Mouse (Mus musculus) CH12.LX (cell line): ENCODE data around the gene Mphosph6. TPM values are rescaled to one million over a fixed set of nuclear protein-coding genes. Genes with fewer than 3 reads are reported as not detected.

ENCODE experiments used
- DNase-seq: peaks from one replicate; pipeline ENCODE4 v3.0.0-alpha.2; 2013; ENCODE audit errors: extremely low read depth
- H3K27ac ChIP-seq: 2 replicates; pipeline ENCODE4 v1.5.1; 2012; ENCODE audit warnings: low read depth, mild to moderate bottlenecking, control low read depth, moderate library complexity; ENCODE audit not compliant: insufficient read depth
- H3K27me3 ChIP-seq: replicated peaks from 2 replicates; pipeline ENCODE3; 2012; ENCODE audit warnings: inconsistent platforms
- H3K36me3 ChIP-seq, 2 experiments: replicated peaks in 1 of 2; 2 replicates each; pipeline versions ENCODE3 to v1.6.1; 2012; ENCODE audit warnings: inconsistent platforms in 1 of 2, low read length in 1 of 2, mild to moderate bottlenecking in 1 of 2, mixed read lengths in 1 of 2, moderate library complexity in 1 of 2; ENCODE audit not compliant: control insufficient read depth in 1 of 2, insufficient read depth in 1 of 2
- H3K4me1 ChIP-seq, 2 experiments: 2 replicates each; pipeline ENCODE4 v1.6.1; 2012; ENCODE audit warnings: inconsistent platforms in 1 of 2, moderate library complexity in 1 of 2; ENCODE audit not compliant: insufficient read depth in 2 of 2, control insufficient read depth in 1 of 2
- H3K4me2 ChIP-seq: 2 replicates; pipeline ENCODE4 v1.6.1; 2012; ENCODE audit warnings: low read depth, mild to moderate bottlenecking, control low read depth; ENCODE audit not compliant: poor library complexity, insufficient read depth, severe bottlenecking
- H3K4me3 ChIP-seq, 3 experiments: fragments of 150-350 bp in 1 of 3; sonication (generic) in 1 of 3; replicated peaks in 1 of 3; 2 replicates each; pipeline versions ENCODE3 to v1.5.1; 2011 to 2012; ENCODE audit warnings: low read depth in 2 of 3, low read length in 2 of 3, mild to moderate bottlenecking in 2 of 3, moderate library complexity in 2 of 3, control low read depth in 1 of 3, improper control_type of control experiment in 1 of 3, inconsistent platforms in 1 of 3, mixed read lengths in 1 of 3; ENCODE audit not compliant: poor library complexity in 1 of 3
- H3K79me2 ChIP-seq: replicated peaks from 2 replicates; pipeline ENCODE4 v1.6.1; 2012; ENCODE audit warnings: mild to moderate bottlenecking, moderate library complexity; ENCODE audit not compliant: control insufficient read depth, poor library complexity, insufficient read depth, severe bottlenecking; ENCODE audit errors: extremely low read depth
- H3K9ac ChIP-seq: 2 replicates; pipeline ENCODE4 v1.6.1; 2012; ENCODE audit warnings: low read depth, mild to moderate bottlenecking, control low read depth, moderate library complexity; ENCODE audit not compliant: insufficient read depth
- H3K9me3 ChIP-seq: replicated peaks from 2 replicates; pipeline ENCODE3; 2012; ENCODE audit warnings: low read length, inconsistent platforms, mixed read lengths
- CTCF ChIP-seq, 2 experiments: IDR thresholded peaks in 1 of 2; conservative IDR thresholded peaks in 1 of 2; 2 replicates each; pipeline ENCODE4 v1.5.1; 2011 to 2012; ENCODE audit warnings: low read depth in 2 of 2, low read length in 2 of 2, improper control_type of control experiment in 1 of 2, inconsistent platforms in 1 of 2, mild to moderate bottlenecking in 1 of 2, moderate library complexity in 1 of 2
- ELF1 ChIP-seq: IDR thresholded peaks from 2 replicates; pipeline ENCODE4 v1.6.1; 2014; ENCODE audit warnings: low read depth, mild to moderate bottlenecking, inconsistent platforms, low read length, improper control_type of control experiment
- IRF4 ChIP-seq: IDR thresholded peaks from 2 replicates; pipeline ENCODE4 v1.6.1; 2014; ENCODE audit warnings: low read depth, mild to moderate bottlenecking, inconsistent platforms, low read length, improper control_type of control experiment
- JUN ChIP-seq: IDR thresholded peaks from 2 replicates; pipeline ENCODE4 v1.6.1; 2011; ENCODE audit warnings: low read depth, mild to moderate bottlenecking, low read length, improper control_type of control experiment, moderate library complexity; ENCODE audit not compliant: insufficient read depth
- JUND ChIP-seq: conservative IDR thresholded peaks from 2 replicates; pipeline ENCODE4 v1.6.1; 2011; ENCODE audit warnings: low read depth, low read length, improper control_type of control experiment
- MAFK ChIP-seq: IDR thresholded peaks from 2 replicates; pipeline ENCODE4 v1.6.1; 2011; ENCODE audit warnings: low read length, improper control_type of control experiment; ENCODE audit not compliant: insufficient replicate concordance
- MYC ChIP-seq: IDR thresholded peaks from 2 replicates; pipeline ENCODE4 v1.6.1; 2011; ENCODE audit warnings: low read depth, mild to moderate bottlenecking, improper control_type of control experiment, low read length
- PAX5 ChIP-seq: IDR thresholded peaks from 2 replicates; pipeline ENCODE4 v1.6.1; 2012; ENCODE audit warnings: low read length, inconsistent platforms, mixed read lengths
- POLR2A ChIP-seq: IDR thresholded peaks from 2 replicates; pipeline ENCODE4 v1.6.1; 2011; ENCODE audit warnings: low read depth, mild to moderate bottlenecking, improper control_type of control experiment, low read length
- POLR2AphosphoS2 ChIP-seq: IDR thresholded peaks from 2 replicates; pipeline ENCODE4 v1.6.1; 2011; ENCODE audit warnings: low read depth, low read length, improper control_type of control experiment
- RAD21 ChIP-seq: IDR thresholded peaks from 2 replicates; pipeline ENCODE4 v1.6.1; 2011; ENCODE audit warnings: low read depth, mild to moderate bottlenecking, low read length, improper control_type of control experiment, moderate library complexity
- SMC3 ChIP-seq: IDR thresholded peaks from 2 replicates; pipeline ENCODE4 v1.6.1; 2011; ENCODE audit warnings: low read depth, low read length, improper control_type of control experiment
- USF2 ChIP-seq: conservative IDR thresholded peaks from 2 replicates; pipeline ENCODE4 v1.6.1; 2011; ENCODE audit warnings: low read depth, low read length, improper control_type of control experiment
- ZC3H11A ChIP-seq: IDR thresholded peaks from 2 replicates; pipeline ENCODE4 v1.6.1; 2012; ENCODE audit warnings: low read depth, mild to moderate bottlenecking, inconsistent platforms, low read length, improper control_type of control experiment
- dilution Hi-C: fragments of 300-500 bp; cut with MboI; formaldehyde crosslinking; loops from 2 replicates; pipeline ENCODE4 v1.14.3; 2020; ENCODE audit warnings: low sequenced_read_pairs; ENCODE audit not compliant: extremely low pct_unique_long_range_greater_than_20kb, extremely low pct_ligation_motif_present
- in situ Hi-C: fragments of 300-500 bp; cut with MboI; formaldehyde crosslinking; loops from 3 replicates; pipeline ENCODE4 v1.14.3; 2019; ENCODE audit warnings: low sequenced_read_pairs, low pct_ligation_motif_present, low pct_unique_long_range_greater_than_20kb, mixed read lengths
- polyA plus RNA-seq: library from polyadenylated mRNA; unstranded; fragments of >175 nt; gene quantifications from 2 replicates; pipeline ENCODE4 v1.2.1, GENCODE M21; 2012; ENCODE audit warnings: low read depth; ENCODE audit not compliant: insufficient read length
- total RNA-seq, 2 experiments: library from RNA; depleted of rRNA; stranded (reverse); fragments of 300-350 nt in 1 of 2; fragments of >200 nt in 1 of 2; gene quantifications; 2 replicates each; pipeline ENCODE4 v1.2.3; 2012 to 2014

The Mphosph6 gene
- total and polyA plus RNA-seq, 3 experiments = 89.6 to 241 (median 225) TPM

GRCm38 (mm10) chr8:117765947-117766346 lies 35.8 kb downstream of the Mphosph6 start:
- H3K4me1 ChIP-seq = peaks cover 0 to 9% of the 10 kb centered on the region in 2 experiments; a peak in 1 of 4 replicates
- DNase-seq = no peak
- no peaks in the 10 kb centered on the region for H3K9me3 ChIP-seq
- TF ChIP-seq SMC3 = no peak
- TF ChIP-seq, all 38 proteins: peak for 0
- H3K36me3 ChIP-seq = no peaks in the 10 kb centered on the region
- H3K4me3 ChIP-seq = no peak overlapping the region
- H3K4me2 ChIP-seq = no peak overlapping the region
- H3K79me2 ChIP-seq = no peaks in the 10 kb centered on the region
- H3K27me3 ChIP-seq = no peaks in the 10 kb centered on the region
- H3K27ac ChIP-seq = no peak overlapping the region
- H3K9ac ChIP-seq = no peak overlapping the region
- dilution Hi-C loops = no loop called here
- in situ Hi-C loops = no loop called here

- Histone ChIP-seq H3K27me3 (no peaks in the 10 kb centered on the region), H3K9ac (no peak overlapping the region), H3K9me3 (no peaks in the 10 kb centered on the region)
- in situ Hi-C loops = no loop called here
- TF ChIP-seq PAX5 = no peak
- no peak for TF ChIP-seq CTCF (conservative IDR thresholded peaks at IDR 0.05 in 1 of 2, IDR thresholded peaks at IDR 0.05 in 1 of 2; ENCODE audit: low read depth in 2 of 2, low read length in 2 of 2)
- no peak for TF ChIP-seq USF2
- TF ChIP-seq JUND = no peak
- TF ChIP-seq JUN = no peak
- TF ChIP-seq MAFK = no peak
- TF ChIP-seq, all 38 proteins: peak for 0
- Histone ChIP-seq H3K4me1 (peaks cover 0 to 9% of the 10 kb centered on the region in 2 experiments; a peak in 1 of 4 replicates), H3K4me3 (no peak overlapping the region), H3K27ac (no peak overlapping the region), H3K79me2 (no peaks in the 10 kb centered on the region), H3K4me2 (no peak overlapping the region), H3K36me3 (no peaks in the 10 kb centered on the region)
- dilution Hi-C loops = no loop called here
- no peak for DNase-seq
These were observed 37.1 kb downstream of the Mphosph6 start for GRCm38 (mm10) chr8:117764625-117765024.

GRCm38 (mm10) chr8:117762776-117763175 lies 39.0 kb downstream of the Mphosph6 start:
- Histone ChIP-seq H3K36me3 (no peaks in the 10 kb centered on the region), H3K9me3 (no peaks in the 10 kb centered on the region), H3K4me2 (no peak overlapping the region), H3K27me3 (no peaks in the 10 kb centered on the region), H3K79me2 (no peaks in the 10 kb centered on the region), H3K27ac (no peak overlapping the region), H3K4me3 (no peak overlapping the region), H3K4me1 (peaks cover 4 to 14% of the 10 kb centered on the region in 2 experiments), H3K9ac (no peak overlapping the region)
- DNase-seq = no peak
- dilution Hi-C loops = no loop called here
- in situ Hi-C loops = no loop called here
- TF ChIP-seq IRF4 (no peak), ELF1 (no peak), POLR2AphosphoS2 (no peak), POLR2A (no peak), RAD21 (no peak), JUND (no peak), JUN (no peak), ZC3H11A (no peak), CTCF (conservative IDR thresholded peaks at IDR 0.05 in 1 of 2, IDR thresholded peaks at IDR 0.05 in 1 of 2; ENCODE audit: low read depth in 2 of 2, low read length in 2 of 2) (no peak), MYC (no peak)
